Mouse (Mus musculus): Measurements from ENCODE around the gene Fam168a. TPM values are rescaled to one million over a fixed set of nuclear protein-coding genes. Genes with fewer than 3 reads are reported as not detected.
A peak's percentile ranks its signal among the peaks of the same experiment; 100 is the strongest.
"Not testable (repeated sequence)": the region's sequence is repeated elsewhere in the genome, so short reads cannot be mapped to it uniquely, and the experiment has no call there.

Gene Fam168a
- polyA plus RNA-seq, 1 experiment from 2014 or later, result 54.1 TPM

DNA sequence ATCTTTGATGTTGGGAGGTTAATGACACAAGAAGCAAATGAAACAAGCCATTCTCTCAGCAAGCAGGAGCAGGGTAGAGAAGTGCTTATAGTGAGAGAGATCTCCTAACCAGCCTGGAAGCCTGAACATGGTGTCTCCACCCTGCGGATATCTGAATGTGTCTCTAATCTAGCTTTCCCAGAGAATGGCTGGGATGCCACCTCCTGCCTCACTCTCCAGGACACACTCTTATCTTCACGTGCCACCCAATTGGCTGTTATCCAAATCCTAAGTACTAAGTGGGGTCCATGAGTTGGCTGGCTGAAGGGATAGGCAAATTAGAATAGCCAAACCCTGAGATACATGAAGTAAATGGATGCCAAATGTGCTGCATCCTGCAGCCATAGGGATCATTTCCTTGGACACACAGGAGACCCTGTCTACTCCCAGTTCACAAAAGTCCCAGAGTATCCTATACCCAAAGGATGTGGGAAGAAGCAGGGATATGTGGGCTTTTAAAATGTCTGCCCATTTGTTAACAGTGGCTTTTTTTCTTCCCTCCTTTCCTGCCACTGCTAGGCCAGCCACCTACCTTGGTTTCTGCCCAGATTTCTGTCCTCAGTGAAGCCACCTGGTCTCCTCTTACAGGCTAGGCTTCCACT, 138.1 kb downstream of the Fam168a start:
- H3K27ac ChIP-seq, result 0 out of 2 replicates have a peak overlapping the region, but pooled peaks have one; percentile 53
- no peak overlapping the region for H3K4me3 ChIP-seq (replicated peaks)
- no peaks in the 10 kb centered on the region for H3K27me3 ChIP-seq
- peaks cover 24% of the 10 kb centered on the region for H3K4me1 ChIP-seq (replicated peaks)
- no peak overlapping the region for H3K9ac ChIP-seq (replicated peaks)
- no peaks in the 10 kb centered on the region for H3K9me3 ChIP-seq
- 81% methylated on average over 2 of the region's 2 CpGs for WGBS
- ATAC-seq (ENCODE audit: insufficient number of reproducible peaks, insufficient read depth, low FRiP score, low TSS enrichment, low read depth), result no peak
- peaks cover 16% of the 10 kb centered on the region; the same call in 1 of the 2 replicates for H3K36me3 ChIP-seq
- no peak overlapping the region for H3K4me2 ChIP-seq

DNA sequence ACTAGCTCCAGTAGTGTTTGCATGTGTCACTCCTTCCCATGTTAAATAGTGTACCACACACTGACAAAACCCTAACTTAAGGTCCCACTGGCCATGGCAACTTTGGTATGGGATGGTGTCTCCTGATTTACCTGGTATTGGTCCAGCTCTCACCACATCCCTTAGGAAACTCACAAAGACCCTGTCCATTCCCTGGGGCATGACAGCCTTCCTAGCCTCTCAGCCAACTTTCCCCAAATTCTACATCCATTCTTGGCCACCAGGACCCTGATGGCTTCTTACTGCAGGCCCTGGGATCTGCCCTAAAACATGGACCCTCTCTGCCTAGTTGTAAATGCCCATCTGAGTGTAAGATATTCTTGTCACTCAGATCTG, 138.6 kb downstream of the Fam168a start:
- Histone ChIP-seq H3K4me2 (no peak overlapping the region), H3K36me3 (peaks cover 21% of the 10 kb centered on the region; the same call in 1 of the 2 replicates), H3K4me3 (replicated peaks) (no peak overlapping the region), H3K27ac (peak overlapping the region; percentile 53), H3K4me1 (replicated peaks) (peaks cover 24% of the 10 kb centered on the region), H3K9ac (replicated peaks) (no peak overlapping the region), H3K27me3 (no peaks in the 10 kb centered on the region), H3K9me3 (no peaks in the 10 kb centered on the region)
- no peak for ATAC-seq (ENCODE audit: insufficient number of reproducible peaks, insufficient read depth, low FRiP score, low TSS enrichment, low read depth)

DNA sequence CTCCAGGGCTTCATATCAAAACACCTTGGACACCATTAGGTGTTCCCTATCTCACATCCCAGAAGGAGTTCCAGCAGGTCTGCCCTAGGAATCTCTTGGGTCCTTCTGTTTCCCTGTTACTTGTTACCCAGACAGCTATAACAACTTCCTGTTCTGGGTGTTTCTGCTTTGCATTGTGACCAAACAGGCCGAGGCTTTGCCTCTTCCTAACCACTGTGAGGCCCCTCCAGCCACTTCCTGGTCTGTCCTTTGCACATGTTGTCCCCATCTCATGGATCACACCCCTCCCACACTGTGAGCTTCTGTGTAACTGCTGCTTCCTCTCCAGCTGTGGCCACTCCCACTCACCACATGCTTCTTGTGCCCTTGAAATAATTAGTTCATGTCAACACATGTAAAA, 139.0 kb downstream of the Fam168a start:
- Histone ChIP-seq H3K36me3 (peaks cover 22% of the 10 kb centered on the region; the same call in 1 of the 2 replicates), H3K27me3 (no peaks in the 10 kb centered on the region), H3K9me3 (no peaks in the 10 kb centered on the region), H3K9ac (replicated peaks) (no peak overlapping the region), H3K4me2 (no peak overlapping the region), H3K27ac (peak overlapping the region; percentile 53), H3K4me3 (replicated peaks) (no peak overlapping the region), H3K4me1 (replicated peaks) (peaks cover 24% of the 10 kb centered on the region)
- WGBS, result 14% methylated on average over 1 of the region's 1 CpGs
- no peak for ATAC-seq (ENCODE audit: insufficient number of reproducible peaks, insufficient read depth, low FRiP score, low TSS enrichment, low read depth)

DNA sequence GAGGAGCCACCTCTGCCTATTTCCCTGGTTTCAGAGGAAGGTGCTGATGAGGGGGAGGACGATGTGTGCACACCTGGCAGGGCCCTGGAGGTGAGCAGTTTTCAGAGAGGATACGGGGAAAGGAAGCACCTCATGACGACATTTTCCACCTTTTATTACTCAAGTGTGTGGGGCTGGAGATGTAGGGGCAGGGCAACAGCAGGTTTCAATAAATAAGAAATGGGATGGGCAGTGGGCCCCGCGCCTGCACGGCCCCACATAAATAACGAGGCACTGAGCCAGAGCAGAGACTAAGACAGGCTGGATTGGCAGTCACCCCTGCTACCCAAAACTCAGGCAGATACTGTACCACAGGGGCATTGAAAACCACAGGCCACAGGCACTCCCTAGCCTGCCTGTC, 139.6 kb downstream of the Fam168a start:
- H3K27me3 ChIP-seq; H3K9me3 ChIP-seq; H3K4me2 ChIP-seq; ATAC-seq (ENCODE audit: insufficient number of reproducible peaks, insufficient read depth, low FRiP score, low TSS enrichment, low read depth); H3K4me3 ChIP-seq (replicated peaks); H3K9ac ChIP-seq (replicated peaks): not testable (repeated sequence)
- peak overlapping the region; percentile 62 for H3K27ac ChIP-seq
- WGBS, result 26% methylated on average over 7 of the region's 7 CpGs
- peaks cover 17% of the 10 kb centered on the region; the same call in 1 of the 2 replicates for H3K36me3 ChIP-seq
- H3K4me1 ChIP-seq (replicated peaks), result peaks cover 24% of the 10 kb centered on the region

DNA sequence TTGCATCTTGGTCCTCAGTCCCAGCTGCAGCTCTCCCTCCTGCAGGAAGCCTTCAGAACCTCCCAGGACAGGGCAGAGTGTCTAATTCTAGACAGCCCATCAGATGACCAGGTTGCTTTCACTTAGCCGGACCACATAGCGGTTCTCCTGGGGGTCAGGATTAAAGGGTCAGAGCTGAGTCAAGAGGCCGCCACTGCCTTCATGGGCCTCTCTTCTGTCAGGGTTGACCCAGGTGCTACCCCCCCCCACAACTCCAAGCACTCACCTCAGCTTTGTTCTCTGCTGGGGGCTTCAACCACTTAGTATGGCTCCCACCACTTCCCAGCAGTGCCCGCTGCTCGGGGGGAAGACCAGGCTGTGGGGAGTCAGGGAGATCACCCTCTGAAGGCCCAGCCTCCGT, 140.7 kb downstream of the Fam168a start:
- 84% methylated on average over 6 of the region's 6 CpGs for WGBS
- Histone ChIP-seq H3K4me1 (replicated peaks) (peaks cover 30% of the 10 kb centered on the region), H3K4me2 (no peak overlapping the region), H3K27me3 (no peaks in the 10 kb centered on the region), H3K4me3 (replicated peaks) (no peak overlapping the region), H3K27ac (no peak overlapping the region), H3K9me3 (no peaks in the 10 kb centered on the region), H3K9ac (replicated peaks) (no peak overlapping the region), H3K36me3 (peaks cover 12% of the 10 kb centered on the region; the same call in 1 of the 2 replicates)
- ATAC-seq (ENCODE audit: insufficient number of reproducible peaks, insufficient read depth, low FRiP score, low TSS enrichment, low read depth), result no peak

DNA sequence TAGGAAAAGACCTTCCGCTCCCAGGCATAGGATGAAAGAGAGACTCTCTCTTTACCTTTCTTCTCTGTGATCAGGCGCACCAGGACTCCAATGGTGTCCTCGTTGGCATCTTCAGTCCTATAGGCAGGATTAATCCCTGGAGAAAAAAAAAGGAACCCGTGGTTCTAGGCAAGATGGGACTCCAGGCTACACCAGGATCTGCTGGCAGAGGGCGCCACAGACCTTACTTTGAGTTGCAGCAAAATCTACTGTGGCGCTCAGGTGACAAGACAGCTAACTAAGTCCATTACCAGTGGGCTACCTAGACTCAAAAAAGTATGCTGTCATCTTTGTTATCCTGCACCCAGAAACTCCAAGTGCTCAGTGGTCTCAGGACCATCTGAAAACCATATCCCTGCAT, 142.3 kb downstream of the Fam168a start:
- peaks cover 10% of the 10 kb centered on the region; the same call in 1 of the 2 replicates for H3K36me3 ChIP-seq
- no peak overlapping the region for H3K27ac ChIP-seq
- H3K9ac ChIP-seq (replicated peaks), result no peak overlapping the region
- peaks cover 37% of the 10 kb centered on the region for H3K4me1 ChIP-seq (replicated peaks)
- no peak for ATAC-seq (ENCODE audit: insufficient number of reproducible peaks, insufficient read depth, low FRiP score, low TSS enrichment, low read depth)
- no peak overlapping the region for H3K4me3 ChIP-seq (replicated peaks)
- H3K4me2 ChIP-seq, result no peak overlapping the region
- WGBS, result 31% methylated on average over 6 of the region's 6 CpGs
- H3K27me3 ChIP-seq, result no peaks in the 10 kb centered on the region
- H3K9me3 ChIP-seq, result no peaks in the 10 kb centered on the region

DNA sequence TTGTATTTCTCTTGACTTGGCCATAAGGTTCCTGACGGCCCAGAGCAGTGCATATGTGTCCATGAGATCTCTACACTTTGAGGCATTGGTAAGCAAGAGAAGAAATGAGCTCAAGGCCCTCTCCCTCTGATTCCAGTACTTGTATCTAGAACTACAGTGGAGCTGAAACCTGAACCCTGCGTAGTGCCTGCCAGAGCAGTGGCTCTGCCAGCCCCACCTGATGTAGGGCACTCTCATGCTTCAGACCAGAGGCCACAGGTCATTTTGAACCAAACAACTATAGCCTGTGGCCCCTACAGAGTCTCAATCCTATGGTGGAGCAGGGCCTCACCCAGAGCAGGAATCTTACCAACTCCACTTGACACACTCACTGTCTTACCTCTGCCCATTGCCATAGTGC, 143.1 kb downstream of the Fam168a start:
- peaks cover 10% of the 10 kb centered on the region; the same call in 1 of the 2 replicates for H3K36me3 ChIP-seq
- no peak overlapping the region for H3K4me3 ChIP-seq (replicated peaks)
- H3K9ac ChIP-seq (replicated peaks), result no peak overlapping the region
- H3K27ac ChIP-seq, result no peak overlapping the region
- no peak for ATAC-seq (ENCODE audit: insufficient number of reproducible peaks, insufficient read depth, low FRiP score, low TSS enrichment, low read depth)
- 87% methylated on average over 2 of the region's 2 CpGs for WGBS
- peaks cover 44% of the 10 kb centered on the region for H3K4me1 ChIP-seq (replicated peaks)
- no peak overlapping the region for H3K4me2 ChIP-seq
- no peaks in the 10 kb centered on the region for H3K27me3 ChIP-seq
- no peaks in the 10 kb centered on the region for H3K9me3 ChIP-seq

DNA sequence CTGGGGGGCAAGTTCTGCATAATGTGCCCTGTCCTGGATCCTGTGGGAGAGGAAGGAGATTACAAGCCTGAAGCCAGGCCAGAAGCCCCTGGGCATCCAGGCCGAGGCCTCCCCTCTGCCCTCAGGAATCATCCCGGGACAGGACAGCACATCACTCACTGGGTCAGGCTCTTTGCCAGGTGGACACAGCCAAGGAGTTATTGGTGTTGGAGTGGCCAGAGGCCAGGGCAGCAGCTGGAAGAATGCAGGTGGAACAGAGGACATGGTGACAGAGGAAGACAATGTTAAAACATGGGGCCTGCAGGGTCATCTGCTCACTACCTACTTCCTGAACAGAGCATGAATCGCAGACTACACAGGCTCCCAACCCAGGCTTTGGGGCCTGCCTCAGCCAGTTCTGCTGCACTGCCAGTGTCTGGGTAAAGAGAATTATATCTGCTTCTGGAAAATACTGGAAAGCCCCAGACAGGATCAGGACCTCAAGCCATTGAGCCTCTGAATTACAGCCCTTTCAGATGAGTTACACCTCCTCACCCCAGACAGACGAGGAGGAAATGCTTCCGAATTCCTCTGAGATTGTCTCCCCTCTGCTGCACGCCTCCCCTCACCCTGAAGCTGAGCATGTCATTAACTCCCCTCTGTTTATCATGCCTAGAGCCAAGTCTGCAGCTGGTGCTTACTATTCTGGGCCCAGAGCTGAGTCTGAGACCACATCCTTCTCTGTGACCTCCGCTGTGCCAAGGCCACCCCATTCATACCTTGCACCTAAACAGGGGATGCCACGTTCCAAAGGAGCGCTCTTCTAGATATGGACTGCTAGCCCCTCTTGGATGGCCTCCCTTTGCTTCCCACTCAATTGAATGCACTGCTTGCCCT, 145.3 kb downstream of the Fam168a start:
- no peak overlapping the region for H3K27ac ChIP-seq

DNA sequence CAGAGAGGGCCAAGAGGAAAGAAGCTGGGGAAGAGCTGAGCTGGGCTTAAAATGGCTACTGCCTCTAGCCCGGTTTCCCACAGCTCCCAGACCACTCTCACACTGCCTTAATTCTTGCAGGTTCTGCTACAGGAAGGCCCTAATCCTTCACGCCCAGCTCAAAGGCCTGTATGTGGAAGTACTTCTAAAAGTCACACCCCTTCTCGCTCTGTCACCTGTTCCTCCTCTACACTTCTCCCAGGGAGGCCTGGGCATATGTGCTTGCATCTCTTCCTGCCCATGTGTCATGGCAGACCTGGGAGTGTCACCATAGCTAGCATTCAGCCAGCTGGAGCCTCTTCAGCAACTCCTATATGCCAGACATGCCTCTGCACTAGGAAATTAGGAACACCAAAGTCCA, 147.0 kb downstream of the Fam168a start:
- Histone ChIP-seq H3K4me3 (replicated peaks) (no peak overlapping the region), H3K4me1 (replicated peaks) (peaks cover 55% of the 10 kb centered on the region), H3K9me3 (no peaks in the 10 kb centered on the region), H3K9ac (replicated peaks) (no peak overlapping the region), H3K36me3 (0 out of 2 replicates have a peak, but pooled peaks cover 6% of the 10 kb centered on the region), H3K4me2 (no peak overlapping the region), H3K27me3 (no peaks in the 10 kb centered on the region), H3K27ac (0 out of 2 replicates have a peak overlapping the region, but pooled peaks have one; percentile 31)
- WGBS, result 55% methylated on average over 3 of the region's 3 CpGs
- ATAC-seq (ENCODE audit: insufficient number of reproducible peaks, insufficient read depth, low FRiP score, low TSS enrichment, low read depth), result no peak

More for the DNA sequence above, 145.3 kb downstream of the Fam168a start:
- Histone ChIP-seq H3K4me3 (replicated peaks) (no peak overlapping the region), H3K36me3 (peaks cover 10% of the 10 kb centered on the region; the same call in 1 of the 2 replicates), H3K27me3 (no peaks in the 10 kb centered on the region), H3K9me3 (no peaks in the 10 kb centered on the region), H3K4me2 (no peak overlapping the region), H3K4me1 (replicated peaks) (peaks cover 42% of the 10 kb centered on the region), H3K9ac (replicated peaks) (0 out of 2 replicates have a peak overlapping the region, but pooled peaks have one; percentile 27)
- 76% methylated on average over 9 of the region's 9 CpGs for WGBS
- ATAC-seq (ENCODE audit: insufficient number of reproducible peaks, insufficient read depth, low FRiP score, low TSS enrichment, low read depth), result no peak

DNA sequence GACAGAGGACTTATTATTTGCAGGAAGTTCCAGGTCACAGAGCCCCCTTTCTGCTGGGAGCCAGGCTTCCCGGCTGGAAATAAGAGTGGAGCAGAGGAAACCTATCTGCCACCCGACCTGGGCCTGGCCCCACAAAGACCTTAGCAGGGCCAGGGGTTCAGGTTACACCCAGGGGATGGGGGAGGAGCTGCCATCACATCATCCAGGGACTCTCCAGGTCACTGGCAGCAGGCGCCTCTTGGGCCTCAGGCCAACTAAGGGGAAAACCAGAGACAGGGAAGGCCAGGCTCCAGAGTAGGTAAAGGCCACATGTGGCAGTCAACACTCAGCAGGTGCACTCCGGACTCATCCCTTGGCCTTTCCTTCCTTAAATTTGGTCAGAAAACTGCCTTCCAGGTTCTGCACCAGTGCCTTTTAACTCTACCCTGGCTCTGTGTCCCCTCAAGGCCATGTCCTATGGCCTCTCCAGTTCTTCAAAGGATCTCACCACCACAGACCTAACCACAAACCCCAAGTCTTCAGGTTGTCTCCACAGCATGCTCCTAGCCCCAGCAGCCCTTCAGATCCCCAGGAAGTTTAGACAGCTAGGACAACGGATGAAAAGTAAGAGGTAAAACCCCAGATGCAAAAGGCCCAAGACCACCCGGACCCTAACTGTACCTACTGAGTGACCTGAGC, 147.8 kb downstream of the Fam168a start:
- no peak overlapping the region for H3K9ac ChIP-seq (replicated peaks)
- peak overlapping the region; percentile 31; the same call in 1 of the 2 replicates for H3K27ac ChIP-seq
- WGBS, result 26% methylated on average over 6 of the region's 6 CpGs

DNA sequence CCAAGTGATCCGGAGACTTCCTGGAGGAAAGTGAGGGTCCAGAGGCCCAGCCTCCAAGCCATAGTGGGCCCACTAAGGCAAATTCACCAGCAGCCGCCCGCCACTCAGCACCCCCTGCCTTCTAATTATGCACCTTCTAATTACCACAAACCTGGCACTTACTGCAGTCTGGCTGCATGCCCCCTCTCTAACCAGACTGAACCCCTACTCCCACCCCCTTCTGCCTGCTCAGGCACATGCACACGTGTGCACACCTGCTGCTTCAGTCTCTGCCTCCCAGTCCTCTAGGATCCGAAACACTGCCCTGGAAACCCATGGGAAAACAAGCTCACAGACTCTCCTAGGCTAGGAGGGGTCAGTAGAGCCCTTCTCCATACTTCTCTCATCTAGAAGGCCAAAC, 148.4 kb downstream of the Fam168a start:
- peaks cover 60% of the 10 kb centered on the region for H3K4me1 ChIP-seq (replicated peaks)
- ATAC-seq (ENCODE audit: insufficient number of reproducible peaks, insufficient read depth, low FRiP score, low TSS enrichment, low read depth), result no peak
- 0 out of 2 replicates have a peak, but pooled peaks cover 2% of the 10 kb centered on the region for H3K36me3 ChIP-seq
- no peak overlapping the region for H3K4me2 ChIP-seq
- H3K9ac ChIP-seq (replicated peaks), result no peak overlapping the region
- H3K27me3 ChIP-seq, result no peaks in the 10 kb centered on the region
- H3K4me3 ChIP-seq (replicated peaks), result no peak overlapping the region
- 49% methylated on average over 5 of the region's 5 CpGs for WGBS
- H3K27ac ChIP-seq, result peak overlapping the region; percentile 31; the same call in 1 of the 2 replicates
- H3K9me3 ChIP-seq, result no peaks in the 10 kb centered on the region

More for the DNA sequence above, 147.8 kb downstream of the Fam168a start:
- 0 out of 2 replicates have a peak, but pooled peaks cover 6% of the 10 kb centered on the region for H3K36me3 ChIP-seq
- H3K4me2 ChIP-seq, result no peak overlapping the region
- H3K4me1 ChIP-seq (replicated peaks), result peaks cover 57% of the 10 kb centered on the region
- no peak overlapping the region for H3K4me3 ChIP-seq (replicated peaks)
- no peak for ATAC-seq (ENCODE audit: insufficient number of reproducible peaks, insufficient read depth, low FRiP score, low TSS enrichment, low read depth)
- no peaks in the 10 kb centered on the region for H3K9me3 ChIP-seq
- H3K27me3 ChIP-seq, result no peaks in the 10 kb centered on the region

All from limb, embryonic 12.5 days (tissue).